Mouse (Mus musculus): ENCODE data around the gene Apobec2. TPM values are rescaled to one million over a fixed set of nuclear protein-coding genes. Genes with fewer than 3 reads are reported as not detected.

Apobec2 gene
- total RNA-seq, 2 experiments from 2014 or later = not detected

Other genes with a start within 250 kb of the Apobec2 start
- 4.8 and 5.9 TPM in 2 replicates for gene Trem1, start 200.2 kb downstream of the Apobec2 start, total RNA-seq (2015)
- gene Trem1, start 200.2 kb downstream of the Apobec2 start, total RNA-seq (2017) = 13.1 and 15.3 TPM in 2 replicates
- 124 and 147 TPM in 2 replicates for gene Trem3, start 185.2 kb downstream of the Apobec2 start, total RNA-seq (2015)
- gene Trem3, start 185.2 kb downstream of the Apobec2 start, total RNA-seq (2017) = 113 and 150 TPM in 2 replicates
- 0.10 and 0.76 TPM in 2 replicates for gene Treml4, start 168.6 kb downstream of the Apobec2 start, total RNA-seq (2015)
- gene Treml4, start 168.6 kb downstream of the Apobec2 start, total RNA-seq (2017) = 2.2 and 2.9 TPM in 2 replicates
- 42.9 and 54.0 TPM in 2 replicates for gene Treml2, start 133.4 kb downstream of the Apobec2 start, total RNA-seq (2015)
- 43.9 and 50.8 TPM in 2 replicates for gene Treml2, start 133.4 kb downstream of the Apobec2 start, total RNA-seq (2017)
- gene B430306N03Rik, start 116.8 kb downstream of the Apobec2 start, total RNA-seq (2015) = 8.3 and 11.9 TPM in 2 replicates
- gene B430306N03Rik, start 116.8 kb downstream of the Apobec2 start, total RNA-seq (2017) = 2.7 and 4.6 TPM in 2 replicates
- 3.4 and 5.7 TPM in 2 replicates for gene Trem2, start 86.5 kb downstream of the Apobec2 start, total RNA-seq (2015)
- 4.2 and 13.6 TPM in 2 replicates for gene Trem2, start 86.5 kb downstream of the Apobec2 start, total RNA-seq (2017)
- 0.24 and 0.62 TPM in 2 replicates for gene Treml1, start 73.0 kb downstream of the Apobec2 start, total RNA-seq (2015)
- gene Treml1, start 73.0 kb downstream of the Apobec2 start, total RNA-seq (2017) = not detected in 2 replicates
- gene Nfya, start 23.0 kb downstream of the Apobec2 start, total RNA-seq (2015) = 103 and 105 TPM in 2 replicates
- 34.4 and 38.0 TPM in 2 replicates for gene Nfya, start 23.0 kb downstream of the Apobec2 start, total RNA-seq (2017)
- gene Oard1, start 22.9 kb downstream of the Apobec2 start, total RNA-seq (2015) = 39.8 and 42.4 TPM in 2 replicates
- 57.9 and 60.9 TPM in 2 replicates for gene Oard1, start 22.9 kb downstream of the Apobec2 start, total RNA-seq (2017)
- gene Tspo2, start 18.6 kb upstream of the Apobec2 start, total RNA-seq (2015) = 5.9 and 18.8 TPM in 2 replicates
- gene Tspo2, start 18.6 kb upstream of the Apobec2 start, total RNA-seq (2017) = 4.2 and 6.8 TPM in 2 replicates
- gene Unc5cl, start 22.0 kb upstream of the Apobec2 start, total RNA-seq (2015) = 0.42 and 0.66 TPM in 2 replicates
- 0.79 and 3.6 TPM in 2 replicates for gene Unc5cl, start 22.0 kb upstream of the Apobec2 start, total RNA-seq (2017)